Mouse (Mus musculus) hindbrain, embryonic 15.5 days (tissue): ENCODE data around the gene Fstl1. TPM values are rescaled to one million over a fixed set of nuclear protein-coding genes. Genes with fewer than 3 reads are reported as not detected.

Experiments used
- ATAC-seq: fragments of 200-750 bp; cut with Nextera tagmentation; 2 replicates; pipeline ENCODE4 v1.8.0; 2017; ENCODE audit warnings: low read depth, moderate number of reproducible peaks, moderate TSS enrichment; ENCODE audit not compliant: low FRiP score
- H3K27ac ChIP-seq: fragments of 300-500 bp; sonication (generic); replicated peaks from 2 replicates; pipeline ENCODE4 v1.5.1; 2015; ENCODE audit warnings: mild to moderate bottlenecking, inconsistent platforms
- H3K27me3 ChIP-seq: fragments of 300-500 bp; sonication (generic); 2 replicates; pipeline ENCODE4 v1.6.1; 2015; ENCODE audit warnings: control low read depth, inconsistent platforms
- H3K36me3 ChIP-seq: fragments of 300-500 bp; sonication (generic); 2 replicates; pipeline ENCODE4 v1.6.1; 2015; ENCODE audit warnings: control low read depth, inconsistent platforms
- H3K4me1 ChIP-seq: fragments of 300-500 bp; sonication (generic); replicated peaks from 2 replicates; pipeline ENCODE4 v1.6.1; 2015; ENCODE audit warnings: control low read depth, inconsistent platforms
- H3K4me2 ChIP-seq: fragments of 300-500 bp; sonication (generic); 2 replicates; pipeline ENCODE4 v1.6.1; 2015; ENCODE audit warnings: moderate library complexity, mild to moderate bottlenecking, inconsistent platforms
- H3K4me3 ChIP-seq: fragments of 300-500 bp; sonication (generic); 2 replicates; pipeline ENCODE4 v1.5.1; 2015; ENCODE audit warnings: mild to moderate bottlenecking, inconsistent platforms
- H3K9ac ChIP-seq: fragments of 300-500 bp; sonication (generic); 2 replicates; pipeline ENCODE4 v1.6.1; 2015; ENCODE audit warnings: inconsistent platforms
- H3K9me3 ChIP-seq: fragments of 300-500 bp; sonication (generic); 2 replicates; pipeline ENCODE4 v1.6.1; 2016; ENCODE audit warnings: control low read depth, inconsistent platforms
- WGBS: fragments of 180-500 bp; shearing (Covaris S2); methylation state at CpG from one replicate; pipeline ENCODE4 v1.1.7; 2015; 5-methylcytosine and 5-hydroxymethylcytosine counted together
- polyA plus RNA-seq: library from polyadenylated mRNA; unstranded; fragments of >200 nt; fragmentation: Nextera tagmentation; extraction: Ambion mirVana; gene quantifications from 2 replicates; pipeline ENCODE4 v1.2.1, GENCODE M21; 2015

Gene Fstl1
- polyA plus RNA-seq, 1 experiment from 2014 or later: 92.7 TPM

DNA sequence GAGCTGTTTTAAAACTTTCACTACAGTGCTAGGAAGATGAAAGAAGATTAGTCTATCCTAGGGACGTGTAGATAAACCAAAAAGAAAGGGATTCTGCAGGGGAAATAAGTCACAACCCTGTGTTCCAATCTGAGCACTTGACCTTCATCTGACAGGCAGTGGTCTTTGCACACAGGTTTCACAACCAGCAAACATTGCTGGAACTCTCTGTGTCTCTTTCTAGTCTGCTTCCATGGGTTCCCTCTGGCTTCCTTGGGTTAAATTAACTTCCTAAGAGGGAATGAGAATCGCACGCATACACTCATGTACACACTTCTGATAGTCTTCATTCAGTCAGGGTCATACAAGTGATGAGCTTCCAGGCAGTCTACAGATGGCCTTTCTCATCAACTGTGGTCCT lies 87.2 kb downstream of the Fstl1 start:
- Histone ChIP-seq H3K27me3 (no peaks in the 10 kb centered on the region), H3K4me2 (no peak overlapping the region), H3K4me1 (peaks cover 5% of the 10 kb centered on the region), H3K9me3 (no peaks in the 10 kb centered on the region), H3K9ac (no peak overlapping the region), H3K36me3 (no peaks in the 10 kb centered on the region), H3K27ac (no peak overlapping the region), H3K4me3 (no peak overlapping the region)
- 86% methylated on average over 3 of the region's 3 CpGs for WGBS
- no peak for ATAC-seq

DNA sequence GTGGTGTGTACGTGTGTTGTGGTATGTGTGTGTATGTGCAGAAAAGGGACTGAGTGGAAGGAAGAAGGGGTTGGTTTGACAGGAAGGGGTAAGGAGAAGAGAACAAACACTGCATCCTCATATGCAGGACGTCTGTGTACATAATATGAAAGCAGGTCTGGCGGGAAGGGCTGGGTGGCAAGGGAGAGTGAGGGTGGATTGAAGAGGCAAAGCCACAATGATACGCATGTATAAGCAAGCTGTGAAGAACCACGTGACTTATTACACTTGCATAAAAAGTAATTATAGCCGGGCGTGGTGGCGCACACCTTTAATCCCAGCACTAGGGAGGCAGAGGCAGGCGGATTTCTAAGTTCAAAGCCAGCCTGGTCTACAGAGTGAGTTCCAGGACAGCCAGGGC lies 89.2 kb downstream of the Fstl1 start:
- no peaks in the 10 kb centered on the region for H3K27me3 ChIP-seq
- H3K27ac ChIP-seq: no peak overlapping the region
- no peak for ATAC-seq
- H3K4me3 ChIP-seq: no peak overlapping the region
- peaks cover 18% of the 10 kb centered on the region for H3K4me1 ChIP-seq
- WGBS: 84% methylated on average over 9 of the region's 9 CpGs
- no peak overlapping the region for H3K4me2 ChIP-seq
- no peaks in the 10 kb centered on the region for H3K36me3 ChIP-seq
- H3K9ac ChIP-seq: no peak overlapping the region
- H3K9me3 ChIP-seq: no peaks in the 10 kb centered on the region

GRCm38 (mm10) chr16:37867791-37868505 lies 91.3 kb downstream of the Fstl1 start, which contains the start of gene Lrrc58:
TSS of gene Lrrc58 (plus strand) at chr16:37868389.
- Histone ChIP-seq H3K36me3 (no peaks in the 10 kb centered on the region), H3K4me1 (peaks cover 30% of the 10 kb centered on the region), H3K4me3 (peak within 1 kb of the TSS; percentile 90), H3K9me3 (no peaks in the 10 kb centered on the region), H3K27me3 (no peaks in the 10 kb centered on the region), H3K27ac (peak within 1 kb of the TSS; percentile 99), H3K9ac (peak within 1 kb of the TSS; percentile 93), H3K4me2 (peak within 1 kb of the TSS; percentile 75)
- WGBS: under 1% methylated on average over 84 of the region's 86 CpGs
- ATAC-seq: peak; percentile 96

- peak; percentile 80 for ATAC-seq
- Histone ChIP-seq H3K4me1 (peaks cover 30% of the 10 kb centered on the region), H3K27ac (peak overlapping the region; percentile 99), H3K4me3 (peak overlapping the region; percentile 90), H3K9ac (peak overlapping the region; percentile 93), H3K27me3 (no peaks in the 10 kb centered on the region), H3K4me2 (peak overlapping the region; percentile 75), H3K36me3 (no peaks in the 10 kb centered on the region), H3K9me3 (no peaks in the 10 kb centered on the region)
- WGBS: under 1% methylated on average over 78 of the region's 87 CpGs
Observed at GRCm38 (mm10) chr16:37868506-37869469, 92.1 kb downstream of the Fstl1 start.

DNA sequence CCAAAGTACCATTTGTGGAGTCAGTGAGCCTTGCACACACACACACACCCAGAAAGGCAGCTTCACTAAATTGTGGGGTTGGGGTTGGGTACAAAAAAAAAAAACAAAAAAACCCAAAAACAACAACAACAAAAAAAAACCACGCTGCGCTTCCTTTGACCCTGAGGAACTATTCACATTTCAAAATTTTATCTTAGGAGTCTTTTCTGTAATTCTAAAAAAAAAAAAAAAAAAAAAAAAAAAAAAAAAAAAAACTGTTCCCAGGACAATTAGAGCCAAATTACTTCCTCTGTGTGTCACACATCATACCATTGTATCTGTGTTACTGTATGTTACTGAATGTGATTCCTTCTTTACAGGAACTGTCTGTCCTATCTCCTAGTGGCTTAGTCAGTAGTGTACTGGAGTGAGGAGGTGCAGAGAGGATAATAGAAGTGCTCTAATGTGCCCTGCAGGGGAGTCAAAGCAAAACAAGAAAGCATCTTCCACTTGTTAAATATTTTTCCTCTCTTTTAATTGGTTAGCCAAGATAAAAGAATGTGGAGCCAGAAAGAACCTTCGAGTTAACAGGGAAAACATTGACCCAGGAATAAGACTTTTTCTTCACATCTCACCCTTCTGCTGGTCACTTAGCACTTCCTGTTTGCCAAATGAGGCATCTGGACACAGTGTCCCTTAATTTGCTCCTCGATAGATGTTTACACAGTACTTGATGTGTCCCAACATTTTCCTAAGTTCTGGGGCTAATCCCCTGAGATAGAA lies 93.0 kb downstream of the Fstl1 start:
- ATAC-seq: no peak
- Histone ChIP-seq H3K9ac (peak overlapping the region; percentile 93), H3K9me3 (no peaks in the 10 kb centered on the region), H3K4me1 (peaks cover 31% of the 10 kb centered on the region), H3K4me2 (peak overlapping the region; percentile 75), H3K27me3 (no peaks in the 10 kb centered on the region), H3K27ac (peak overlapping the region; percentile 99), H3K4me3 (peak overlapping the region; percentile 90), H3K36me3 (no peaks in the 10 kb centered on the region)
- WGBS: 28% methylated on average over 4 of the region's 4 CpGs

GRCm38 (mm10) chr16:37871112-37871715 lies 94.5 kb downstream of the Fstl1 start:
- WGBS: 72% methylated on average over 4 of the region's 4 CpGs
- Histone ChIP-seq H3K4me2 (peak overlapping the region; percentile 75), H3K9ac (0 out of 2 replicates have a peak overlapping the region, but pooled peaks have one; percentile 16), H3K9me3 (no peaks in the 10 kb centered on the region), H3K4me3 (no peak overlapping the region), H3K27me3 (no peaks in the 10 kb centered on the region), H3K36me3 (no peaks in the 10 kb centered on the region), H3K27ac (no peak overlapping the region), H3K4me1 (peaks cover 38% of the 10 kb centered on the region)
- no peak for ATAC-seq

DNA sequence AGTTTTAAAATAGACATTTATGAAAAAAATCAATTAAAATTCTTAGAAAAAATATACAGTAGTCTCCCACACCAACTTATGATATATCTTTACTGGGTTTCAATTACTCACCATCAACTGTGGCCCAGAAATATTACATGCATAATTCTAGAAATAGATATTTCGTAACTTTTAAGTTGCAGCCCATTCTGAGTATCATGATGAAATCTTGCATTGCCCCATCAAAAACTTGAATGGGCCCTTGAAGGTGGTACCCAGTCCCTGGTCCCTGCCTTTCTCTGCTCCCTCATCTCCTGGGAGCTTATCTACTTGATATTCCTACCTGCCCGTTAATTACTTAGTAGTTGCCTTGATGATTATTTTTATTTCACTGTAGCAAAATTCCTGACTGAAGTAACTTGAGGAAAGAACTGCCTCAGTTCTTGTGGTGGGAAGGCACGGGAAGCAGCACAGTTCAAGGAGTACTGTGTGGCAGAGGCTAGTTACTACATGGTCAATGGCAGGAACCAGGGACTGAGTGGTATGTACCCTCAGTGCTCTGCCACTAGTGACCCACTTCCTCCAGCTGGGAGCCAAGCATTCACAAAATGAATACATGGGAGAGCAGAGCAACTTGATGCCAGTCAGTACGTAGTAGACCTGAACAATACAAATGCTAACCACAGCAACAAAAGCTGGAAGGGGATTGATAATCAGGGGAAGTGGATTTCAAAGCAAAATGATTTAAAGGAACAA lies 98.0 kb downstream of the Fstl1 start:
- Histone ChIP-seq H3K27ac (no peak overlapping the region), H3K4me3 (no peak overlapping the region)

GRCm38 (mm10) chr16:37877406-37877805 lies 100.7 kb downstream of the Fstl1 start:
- no peak overlapping the region for H3K27ac ChIP-seq
- 96% methylated on average over 3 of the region's 3 CpGs for WGBS
- H3K9ac ChIP-seq: no peak overlapping the region
- H3K4me2 ChIP-seq: no peak overlapping the region
- no peaks in the 10 kb centered on the region for H3K27me3 ChIP-seq
- no peaks in the 10 kb centered on the region for H3K9me3 ChIP-seq
- no peak for ATAC-seq
- peaks cover 14% of the 10 kb centered on the region for H3K4me1 ChIP-seq
- H3K4me3 ChIP-seq: no peak overlapping the region
- H3K36me3 ChIP-seq: peaks cover 37% of the 10 kb centered on the region

More for the DNA sequence above, 98.0 kb downstream of the Fstl1 start:
- ATAC-seq: 0 out of 2 replicates have a peak, but pooled peaks have one; percentile 48
- 78% methylated on average over 4 of the region's 4 CpGs for WGBS
- no peak overlapping the region for H3K4me2 ChIP-seq
- peaks cover 20% of the 10 kb centered on the region for H3K36me3 ChIP-seq
- H3K9me3 ChIP-seq: no peaks in the 10 kb centered on the region
- peaks cover 37% of the 10 kb centered on the region for H3K4me1 ChIP-seq
- no peak overlapping the region for H3K9ac ChIP-seq
- H3K27me3 ChIP-seq: no peaks in the 10 kb centered on the region

DNA sequence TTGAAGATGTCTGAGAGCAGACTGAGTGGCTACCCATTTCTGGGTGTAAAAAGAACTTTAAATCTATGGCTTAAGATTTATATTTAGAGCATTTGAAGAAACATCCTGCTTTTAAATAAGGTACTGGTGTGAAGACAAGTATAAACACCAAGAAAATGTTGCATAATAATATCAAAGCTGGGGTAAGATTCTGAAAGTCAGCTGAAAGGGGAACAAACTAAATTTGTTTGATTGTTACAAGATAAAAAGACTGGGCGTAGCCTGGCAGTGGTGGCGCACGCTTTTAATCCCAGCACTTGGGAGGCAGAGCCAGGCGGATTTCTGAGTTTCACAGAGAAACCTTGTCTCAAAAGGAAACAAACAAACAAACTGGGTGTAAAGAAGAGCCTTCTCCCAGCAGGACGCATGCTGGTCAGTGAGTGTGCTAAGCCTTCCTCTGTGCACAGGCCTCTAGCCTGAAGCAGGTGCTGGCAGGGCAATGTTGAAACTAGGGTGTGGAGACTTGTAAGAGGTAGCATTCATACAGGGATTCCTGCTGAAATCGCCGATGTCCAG lies 102.4 kb downstream of the Fstl1 start:
- Histone ChIP-seq H3K4me3 (no peak overlapping the region), H3K27me3 (no peaks in the 10 kb centered on the region), H3K9ac (no peak overlapping the region), H3K4me1 (peaks cover 14% of the 10 kb centered on the region), H3K9me3 (no peaks in the 10 kb centered on the region), H3K27ac (no peak overlapping the region), H3K36me3 (peaks cover 53% of the 10 kb centered on the region), H3K4me2 (no peak overlapping the region)
- WGBS: 92% methylated on average over 7 of the region's 7 CpGs
- ATAC-seq: no peak

- no peak overlapping the region for H3K4me3 ChIP-seq
- no peak overlapping the region for H3K9ac ChIP-seq
- no peaks in the 10 kb centered on the region for H3K9me3 ChIP-seq
- H3K4me2 ChIP-seq: no peak overlapping the region
- WGBS: 93% methylated on average over 4 of the region's 4 CpGs
- peaks cover 56% of the 10 kb centered on the region for H3K36me3 ChIP-seq
- H3K27me3 ChIP-seq: no peaks in the 10 kb centered on the region
- H3K27ac ChIP-seq: no peak overlapping the region
- peaks cover 10% of the 10 kb centered on the region for H3K4me1 ChIP-seq
- ATAC-seq: no peak
Observed at GRCm38 (mm10) chr16:37879750-37880419, 103.2 kb downstream of the Fstl1 start.
